Mouse (Mus musculus) layer of hippocampus, adult 11-12 months (tissue): ENCODE measurements around the gene Optc.

ENCODE experiments used
- DNase-seq: peaks from one replicate; pipeline ENCODE4 v3.0.0; 2022; ENCODE audit warnings: low spot score

The Optc gene

GRCm38 (mm10) chr1:133907949-133908658, at the start of gene Optc:
Optc (minus strand) TSS chr1:133907999.
- peak; percentile 69 for DNase-seq

- DNase-seq = no peak
These were observed 46.2 kb upstream of the Optc start for GRCm38 (mm10) chr1:133954009-133954408.

GRCm38 (mm10) chr1:133953261-133953742, 45.5 kb upstream of the Optc start:
- peak; percentile 14 for DNase-seq

- DNase-seq = no peak
These were observed 43.8 kb upstream of the Optc start for GRCm38 (mm10) chr1:133951598-133951997.

- DNase-seq = no peak
These were observed 42.4 kb upstream of the Optc start for GRCm38 (mm10) chr1:133950061-133950782.

- no peak for DNase-seq
These were observed 37.3 kb upstream of the Optc start for GRCm38 (mm10) chr1:133945106-133945505.

GRCm38 (mm10) chr1:133941904-133942303, 34.1 kb upstream of the Optc start:
- DNase-seq = no peak

GRCm38 (mm10) chr1:133941158-133941860, 33.5 kb upstream of the Optc start:
- no peak for DNase-seq

- no peak for DNase-seq
These were observed 32.8 kb upstream of the Optc start for GRCm38 (mm10) chr1:133940481-133941092.

- no peak for DNase-seq
These were observed 31.9 kb upstream of the Optc start for GRCm38 (mm10) chr1:133939708-133940107.

GRCm38 (mm10) chr1:133936169-133936568, 28.4 kb upstream of the Optc start:
- DNase-seq = no peak

GRCm38 (mm10) chr1:133934354-133934963, 26.7 kb upstream of the Optc start:
- no peak for DNase-seq

- DNase-seq = no peak
These were observed 25.7 kb upstream of the Optc start for GRCm38 (mm10) chr1:133933301-133934195.

GRCm38 (mm10) chr1:133929980-133930379, 22.2 kb upstream of the Optc start:
- no peak for DNase-seq

GRCm38 (mm10) chr1:133925223-133925622, 17.4 kb upstream of the Optc start:
- no peak for DNase-seq

- DNase-seq = peak; percentile 49
These were observed 16.5 kb upstream of the Optc start for GRCm38 (mm10) chr1:133924141-133924875.

GRCm38 (mm10) chr1:133923071-133923470, 15.3 kb upstream of the Optc start:
- no peak for DNase-seq

- no peak for DNase-seq
These were observed 13.5 kb upstream of the Optc start, which contains the start of gene Prelp for GRCm38 (mm10) chr1:133921304-133921751. Prelp (minus strand) TSS chr1:133921414.

GRCm38 (mm10) chr1:133920876-133921275, 13.1 kb upstream of the Optc start:
- DNase-seq = no peak

GRCm38 (mm10) chr1:133920401-133920800, 12.6 kb upstream of the Optc start:
- DNase-seq = no peak
